8 mouse cellular contexts compared by ENCODE assay signal in the genomic region with DNA sequence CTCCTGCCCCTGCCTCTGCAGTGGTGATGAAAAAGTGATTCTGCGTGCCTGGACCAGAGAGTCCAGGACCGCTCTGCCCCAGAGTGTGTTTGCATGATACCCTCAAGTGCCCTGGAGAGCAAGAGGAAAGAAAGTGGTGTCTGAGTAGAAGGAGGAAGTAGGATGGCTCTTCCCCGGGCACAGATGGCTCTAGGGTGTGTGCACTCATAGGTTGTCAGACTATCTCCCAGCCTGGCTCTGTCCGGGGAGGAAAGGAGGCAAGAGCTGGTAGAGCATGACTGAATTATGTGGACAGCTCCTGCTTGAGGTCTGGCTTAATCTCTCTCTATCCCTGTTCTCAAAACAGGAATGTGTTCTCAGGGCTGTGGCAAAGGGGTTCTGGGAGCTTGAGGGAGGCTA. TPM values are rescaled to one million over a fixed set of nuclear protein-coding genes. Genes with fewer than 3 reads are reported as not detected.
DNase-seq lines count a peak whose midpoint lies in the region; ATAC-seq and TF ChIP-seq lines count a peak whose summit lies in the region.
"Had no signal": no experiment of that assay in that cellular context is flagged by ENCODE, and none has a peak within 500 bp of the region (broad histone marks: within the 10 kb centered on the region; RNA-seq: fewer than 3 reads in every experiment).

No protein-coding gene starts in this region.

- H3K4me2 ChIP-seq in kidney, embryonic 14.5 days (replicated peaks; ENCODE audit: low read depth, low read length), result no peak overlapping the region
- no peak overlapping the region for H3K4me2 ChIP-seq in stomach, embryonic 16.5 days (ENCODE audit: low read depth, low read length)
- H3K4me2 ChIP-seq in stomach, postnatal 0 days (replicated peaks; ENCODE audit: low read depth), result no peak overlapping the region

- TF ChIP-seq CTCF in stomach, postnatal 0 days (IDR thresholded peaks at IDR 0.05; ENCODE audit: low read depth), result no peak

- H3K4me3 ChIP-seq in kidney, embryonic 14.5 days (ENCODE audit: low read length), result no peak overlapping the region
- no peak overlapping the region for H3K4me3 ChIP-seq in stomach, embryonic 16.5 days (replicated peaks; ENCODE audit: low read length)
- no peak overlapping the region for H3K4me3 ChIP-seq in stomach, postnatal 0 days (ENCODE audit: low read depth, low read length)
- H3K4me3 ChIP-seq: midbrain, embryonic 10.5 days had no signal

- WGBS in kidney, embryonic 14.5 days, result 65% methylated on average over 4 of the region's 4 CpGs
- 79% methylated on average over 4 of the region's 4 CpGs for WGBS in stomach, embryonic 16.5 days
- 87% methylated on average over 4 of the region's 4 CpGs for WGBS in stomach, postnatal 0 days

- H3K9me3 ChIP-seq in kidney, embryonic 14.5 days (ENCODE audit: control insufficient read depth, low read length), result no peaks in the 10 kb centered on the region
- no peaks in the 10 kb centered on the region for H3K9me3 ChIP-seq in stomach, embryonic 16.5 days (replicated peaks; ENCODE audit: control insufficient read depth, low read length)
- no peaks in the 10 kb centered on the region for H3K9me3 ChIP-seq in stomach, postnatal 0 days (ENCODE audit: control insufficient read depth, low read length)
- H3K9me3 ChIP-seq: midbrain, embryonic 10.5 days had no signal

- peak; percentile 55; the same call in 1 of the 2 replicates for ATAC-seq in kidney, embryonic 14.5 days (ENCODE audit: low FRiP score, low TSS enrichment)
- no peak for ATAC-seq in stomach, embryonic 16.5 days (ENCODE audit: insufficient read depth, low FRiP score)
- no peak for ATAC-seq in stomach, postnatal 0 days (ENCODE audit: low FRiP score, low TSS enrichment)
- ATAC-seq in hematopoietic stem cell, adult 5-6 weeks (replicated peaks in 1 of 2; ENCODE audit: insufficient read depth in 1 of 2, low FRiP score in 2 of 2, low TSS enrichment in 1 of 2, low read depth in 1 of 2, poor library complexity in 2 of 2, severe bottlenecking in 2 of 2), result peak; percentile 63 to 66
- ATAC-seq in neutrophil, adult 5-6 weeks (ENCODE audit: extremely low read depth, insufficient number of reproducible peaks, low FRiP score, poor library complexity, severe bottlenecking), result 0 out of 2 replicates have a peak, but pooled peaks have one; percentile 18

- TF ChIP-seq EP300 in stomach, postnatal 0 days (optimal IDR thresholded peaks at IDR 0.05), result no peak

- H3K27me3 ChIP-seq in kidney, embryonic 14.5 days (ENCODE audit: control insufficient read depth, insufficient read depth, low read length), result no peaks in the 10 kb centered on the region
- no peaks in the 10 kb centered on the region for H3K27me3 ChIP-seq in stomach, embryonic 16.5 days (ENCODE audit: control insufficient read depth, insufficient read depth, low read length)
- H3K27me3 ChIP-seq in stomach, postnatal 0 days (ENCODE audit: control insufficient read depth, insufficient read depth, low read length), result no peaks in the 10 kb centered on the region

- H3K4me1 ChIP-seq in kidney, embryonic 14.5 days (ENCODE audit: control insufficient read depth, insufficient read depth, low read length), result no peaks in the 10 kb centered on the region
- no peaks in the 10 kb centered on the region for H3K4me1 ChIP-seq in stomach, embryonic 16.5 days (ENCODE audit: control insufficient read depth, insufficient read depth, low read length)
- no peaks in the 10 kb centered on the region for H3K4me1 ChIP-seq in stomach, postnatal 0 days (replicated peaks; ENCODE audit: control insufficient read depth, insufficient read depth)
- H3K4me1 ChIP-seq: midbrain, embryonic 10.5 days had no signal

- H3K9ac ChIP-seq in kidney, embryonic 14.5 days (ENCODE audit: low read depth, low read length), result no peak overlapping the region
- 0 out of 2 replicates have a peak overlapping the region, but pooled peaks have one; percentile 29 for H3K9ac ChIP-seq in stomach, embryonic 16.5 days (ENCODE audit: low read length)
- no peak overlapping the region for H3K9ac ChIP-seq in stomach, postnatal 0 days (ENCODE audit: low read length)

- peaks cover 33% of the 10 kb centered on the region; the same call in 1 of the 2 replicates for H3K36me3 ChIP-seq in kidney, embryonic 14.5 days (ENCODE audit: control insufficient read depth, insufficient read depth, low read length)
- H3K36me3 ChIP-seq in stomach, embryonic 16.5 days (ENCODE audit: control insufficient read depth, insufficient read depth, low read length), result no peaks in the 10 kb centered on the region
- H3K36me3 ChIP-seq in stomach, postnatal 0 days (ENCODE audit: control insufficient read depth, insufficient read depth, low read length), result peaks cover 18% of the 10 kb centered on the region

- no peak for DNase-seq in kidney, adult 8-10 months
- no peak for DNase-seq in stomach, postnatal 0 days (ENCODE audit: low spot score)
- DNase-seq in layer of hippocampus, adult 18-20 months (ENCODE audit: low spot score in 2 of 2), result no peak

- no peak overlapping the region for H3K27ac ChIP-seq in kidney, embryonic 14.5 days (ENCODE audit: low read depth, low read length)
- no peak overlapping the region for H3K27ac ChIP-seq in stomach, embryonic 16.5 days (ENCODE audit: low read length)
- H3K27ac ChIP-seq in stomach, postnatal 0 days (replicated peaks), result no peak overlapping the region
- H3K27ac ChIP-seq: midbrain, embryonic 10.5 days had no signal

RNA-seq across cellular contexts. Expression of a gene that starts 12.1 kb away (rescaled TPM):
- polyA plus RNA-seq in kidney, embryonic 14.5 days (2014; fragmentation: Nextera tagmentation; extraction: Ambion mirVana), result 82.4 and 118 TPM in 2 replicates
- 74.4 and 81.2 TPM in 2 replicates for polyA plus RNA-seq in stomach, embryonic 16.5 days (2015; fragmentation: Nextera tagmentation; extraction: Ambion mirVana)
- 36.5 and 38.3 TPM in 2 replicates for polyA plus RNA-seq in stomach, postnatal 0 days (2015; fragmentation: Nextera tagmentation; extraction: Ambion mirVana)
- 66.5 and 97.5 TPM in 2 replicates for total RNA-seq in hematopoietic stem cell, adult 5-6 weeks (2017)
- 65.4 and 66.6 TPM in 2 replicates for total RNA-seq in neutrophil, adult 5-6 weeks (2017)
- total RNA-seq in layer of hippocampus, adult 18-20 months (2021), result 10 to 100 TPM; 71.4 to 71.5 TPM

RNA-seq across cellular contexts. Expression of a gene that starts 18.1 kb away (rescaled TPM):
- polyA plus RNA-seq in kidney, embryonic 14.5 days (2014; fragmentation: Nextera tagmentation; extraction: Ambion mirVana), result 40.9 and 46.6 TPM in 2 replicates
- polyA plus RNA-seq in stomach, embryonic 16.5 days (2015; fragmentation: Nextera tagmentation; extraction: Ambion mirVana), result 56.1 and 57.0 TPM in 2 replicates
- polyA plus RNA-seq in stomach, postnatal 0 days (2015; fragmentation: Nextera tagmentation; extraction: Ambion mirVana), result 47.2 and 48.6 TPM in 2 replicates
- 22.0 and 25.9 TPM in 2 replicates for total RNA-seq in hematopoietic stem cell, adult 5-6 weeks (2017)
- total RNA-seq in neutrophil, adult 5-6 weeks (2017), result 10.5 and 15.0 TPM in 2 replicates
- total RNA-seq in layer of hippocampus, adult 18-20 months (2021), result 10 to 100 TPM; 27.7 TPM

RNA-seq across cellular contexts. Expression of a gene that starts 23.3 kb away (rescaled TPM):
- polyA plus RNA-seq in kidney, embryonic 14.5 days (2014; fragmentation: Nextera tagmentation; extraction: Ambion mirVana), result 17.0 and 25.2 TPM in 2 replicates
- polyA plus RNA-seq in stomach, embryonic 16.5 days (2015; fragmentation: Nextera tagmentation; extraction: Ambion mirVana), result 13.7 and 13.8 TPM in 2 replicates
- 3.1 and 3.9 TPM in 2 replicates for polyA plus RNA-seq in stomach, postnatal 0 days (2015; fragmentation: Nextera tagmentation; extraction: Ambion mirVana)
- 0.40 and 0.44 TPM in 2 replicates for total RNA-seq in hematopoietic stem cell, adult 5-6 weeks (2017)
- total RNA-seq in neutrophil, adult 5-6 weeks (2017), result not detected in 2 replicates
- 10 to 100 TPM; 85.0 to 98.5 TPM for total RNA-seq in layer of hippocampus, adult 18-20 months (2021)

Comparison
In these comparisons a context has a peak if more than half of its experiments do, and no peak if none do; other contexts are left out.
1. ATAC-seq: peak in kidney, embryonic 14.5 days (single experiment), hematopoietic stem cell, adult 5-6 weeks (2 of 2) and neutrophil, adult 5-6 weeks (single experiment); none in stomach, embryonic 16.5 days (single experiment) and stomach, postnatal 0 days (single experiment).
2. RNA of a gene that starts 23.3 kb away (total RNA-seq): 85.0 to 98.5 TPM in layer of hippocampus, adult 18-20 months; 0.40 to 0.44 TPM in hematopoietic stem cell, adult 5-6 weeks and not detected in neutrophil, adult 5-6 weeks; every median in the first group is over 10 times any median in the second.